Mouse (Mus musculus) cerebellum, postnatal 10 days (tissue): ENCODE measurements around the gene Hgf.

Source experiments
- DNase-seq, 2 experiments: peaks; one replicate each; pipeline ENCODE4 v3.0.0; 2021; ENCODE audit warnings: mixed read lengths in 2 of 2

Gene Hgf

GRCm38 (mm10) chr5:16553304-16554047 lies at the start of gene Hgf:
TSS of gene Hgf (plus strand) at chr5:16553495.
- peak; percentile 45 to 49 for DNase-seq

GRCm38 (mm10) chr5:16506702-16507350 lies 46.5 kb upstream of the Hgf start:
- DNase-seq, result peak; percentile 2 to 3

GRCm38 (mm10) chr5:16531619-16532277 lies 21.5 kb upstream of the Hgf start:
- no peak for DNase-seq

- DNase-seq, result no peak
These were observed 15.2 kb upstream of the Hgf start for GRCm38 (mm10) chr5:16538067-16538466.

GRCm38 (mm10) chr5:16541561-16542116 lies 11.7 kb upstream of the Hgf start:
- DNase-seq, result no peak

- DNase-seq, result no peak
These were observed 5.8 kb upstream of the Hgf start for GRCm38 (mm10) chr5:16547490-16547889.

GRCm38 (mm10) chr5:16552647-16553046 lies 648 bp upstream of the Hgf start:
- no peak for DNase-seq

- no peak for DNase-seq
These were observed 7.0 kb downstream of the Hgf start for GRCm38 (mm10) chr5:16560247-16560646.

- no peak for DNase-seq
These were observed 15.7 kb downstream of the Hgf start for GRCm38 (mm10) chr5:16568997-16569396.

GRCm38 (mm10) chr5:16577882-16578742 lies 24.8 kb downstream of the Hgf start:
- no peak for DNase-seq

GRCm38 (mm10) chr5:16595699-16596098 lies 42.4 kb downstream of the Hgf start:
- no peak for DNase-seq

GRCm38 (mm10) chr5:16597996-16598395 lies 44.7 kb downstream of the Hgf start:
- no peak for DNase-seq

- DNase-seq, result no peak
These were observed 48.2 kb downstream of the Hgf start for GRCm38 (mm10) chr5:16601463-16601862.

GRCm38 (mm10) chr5:16632996-16633395 lies 79.7 kb downstream of the Hgf start:
- DNase-seq, result no peak

- no peak for DNase-seq
These were observed 93.1 kb downstream of the Hgf start for GRCm38 (mm10) chr5:16646417-16646816.

GRCm38 (mm10) chr5:16647701-16648100 lies 94.4 kb downstream of the Hgf start:
- no peak for DNase-seq

- DNase-seq, result no peak
These were observed 96.9 kb downstream of the Hgf start for GRCm38 (mm10) chr5:16650240-16650639.

GRCm38 (mm10) chr5:16654022-16654421 lies 100.7 kb downstream of the Hgf start:
- no peak for DNase-seq
